Mouse (Mus musculus): Measurements from ENCODE around the gene Pvalb.

Pvalb gene

GRCm38 (mm10) chr15:78161946-78162345 lies 44.3 kb downstream of the Pvalb start:
- in situ Hi-C loops (cut with MboI), result no loop called here

- in situ Hi-C loops (cut with MboI), result no loop called here
Observed at GRCm38 (mm10) chr15:78158335-78158734, 47.9 kb downstream of the Pvalb start.

DNA sequence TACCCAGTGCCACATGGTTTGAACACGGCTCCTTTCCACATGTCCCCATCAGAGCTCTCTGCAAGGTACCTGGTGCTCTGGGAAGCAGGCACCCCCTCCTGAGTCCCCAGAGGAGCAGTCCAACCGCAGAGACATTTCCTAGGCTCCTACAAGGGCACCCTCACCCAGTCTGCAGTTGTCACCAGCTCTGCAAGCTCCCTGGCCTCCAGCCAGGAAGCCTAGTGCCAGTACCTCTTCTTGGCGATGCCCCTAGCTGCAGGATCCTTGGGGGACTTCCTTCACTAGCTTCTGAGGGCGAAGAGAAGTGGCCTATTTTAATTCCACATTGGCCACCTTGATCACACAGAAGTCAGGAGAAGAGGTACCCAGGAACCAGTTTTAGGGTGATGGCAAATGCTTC lies 48.4 kb downstream of the Pvalb start:
- in situ Hi-C loops (cut with MboI), result no loop called here

DNA sequence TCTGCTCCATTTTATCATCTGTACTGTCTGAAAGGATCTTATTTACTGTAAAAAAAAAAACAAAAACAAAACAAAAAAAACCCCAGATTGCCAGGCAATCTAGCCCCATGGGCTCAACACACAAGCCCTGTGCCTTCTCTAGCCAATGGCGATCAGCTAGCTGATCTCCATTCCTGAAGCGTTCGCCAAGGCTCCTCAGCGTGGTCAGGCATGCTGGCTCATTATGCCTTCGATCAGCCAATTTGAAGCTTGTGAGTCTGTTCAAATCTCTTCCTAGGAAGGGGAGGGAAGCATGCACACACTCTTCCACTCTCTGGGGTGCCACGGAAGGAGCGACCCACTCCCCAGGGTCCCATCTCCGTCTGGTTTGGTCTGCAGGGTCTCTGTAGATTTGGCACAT lies 48.9 kb downstream of the Pvalb start:
- in situ Hi-C loops (cut with MboI), result no loop called here

GRCm38 (mm10) chr15:78155421-78155820 lies 50.8 kb downstream of the Pvalb start:
- in situ Hi-C loops (cut with MboI), result no loop called here

DNA sequence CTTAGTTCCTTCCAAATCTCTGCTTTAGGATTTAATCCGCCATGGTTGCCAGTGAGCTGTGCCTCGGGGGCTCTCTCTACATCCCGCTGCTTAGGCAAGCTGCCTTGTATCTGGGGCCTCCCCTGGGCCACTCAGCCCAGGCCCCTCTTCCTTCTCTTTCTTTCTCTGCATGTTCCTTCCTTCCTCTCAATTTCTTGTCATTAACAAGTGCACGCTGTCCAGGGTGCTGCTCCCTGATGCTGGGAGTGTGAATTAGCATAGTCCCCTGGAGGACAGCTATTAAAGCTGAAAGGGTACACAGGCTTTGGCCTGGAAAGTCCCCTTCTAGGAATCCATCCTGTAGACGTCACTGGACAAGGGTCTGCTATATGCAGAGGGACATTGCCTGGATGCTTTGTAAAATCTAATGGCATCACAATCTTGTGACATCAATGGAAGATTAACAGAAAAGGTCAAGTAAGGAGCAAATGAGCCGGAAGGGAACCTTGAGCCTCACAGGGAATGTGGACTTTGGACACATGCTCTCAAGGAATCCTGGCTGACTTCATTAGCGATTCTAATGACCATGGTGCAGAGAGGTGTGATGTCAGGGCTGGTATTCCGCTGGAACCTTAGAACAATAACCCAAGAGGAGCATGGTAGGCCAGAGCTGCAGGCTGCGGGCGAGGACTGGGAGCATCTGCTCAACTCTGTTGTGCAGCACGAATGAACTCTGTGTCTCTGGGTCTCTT lies 53.0 kb downstream of the Pvalb start:
- in situ Hi-C loops (cut with MboI), result no loop called here

DNA sequence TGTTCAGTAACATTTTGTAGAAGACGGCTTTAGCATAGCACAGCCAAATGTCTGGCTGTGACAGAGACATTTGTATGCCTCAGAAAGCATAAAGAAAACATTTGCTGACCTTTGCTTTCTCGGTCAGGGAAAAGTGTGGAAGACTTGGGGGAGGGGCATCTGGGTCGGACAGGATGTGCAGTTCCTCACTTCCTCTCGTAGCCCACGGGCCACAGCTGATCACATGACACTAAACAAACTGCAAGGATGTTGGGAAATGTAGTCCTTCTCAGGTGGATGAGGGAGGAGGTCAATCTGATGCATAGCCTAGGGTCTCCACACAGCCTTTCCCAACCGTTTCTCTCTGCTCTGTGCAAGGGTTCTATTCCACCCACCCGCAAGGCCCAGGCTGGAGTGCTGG lies 57.6 kb downstream of the Pvalb start:
- in situ Hi-C loops (cut with MboI), result no loop called here
